Mouse (Mus musculus) embryonic facial prominence, embryonic 13.5 days (tissue): Measurements from ENCODE around the gene Tlr12. TPM values are rescaled to one million over a fixed set of nuclear protein-coding genes. Genes with fewer than 3 reads are reported as not detected.

Experiments used
- ATAC-seq: fragments of 200-750 bp; cut with Nextera tagmentation; 2 replicates; pipeline ENCODE4 v1.8.0; 2017; ENCODE audit warnings: low read depth; ENCODE audit not compliant: insufficient number of reproducible peaks, insufficient read depth, low FRiP score, low TSS enrichment
- H3K27ac ChIP-seq: fragments of 300-500 bp; sonication (generic); 2 replicates; pipeline ENCODE4 v1.5.1; 2015; ENCODE audit warnings: moderate library complexity, mild to moderate bottlenecking, inconsistent platforms
- H3K27me3 ChIP-seq: fragments of 300-500 bp; sonication (generic); 2 replicates; pipeline ENCODE4 v1.6.1; 2015; ENCODE audit warnings: mild to moderate bottlenecking, inconsistent platforms
- H3K36me3 ChIP-seq: fragments of 300-500 bp; sonication (generic); 2 replicates; pipeline ENCODE4 v1.6.1; 2015; ENCODE audit warnings: mild to moderate bottlenecking, inconsistent platforms
- H3K4me1 ChIP-seq: fragments of 300-500 bp; sonication (generic); 2 replicates; pipeline ENCODE4 v1.6.1; 2015; ENCODE audit warnings: inconsistent platforms
- H3K4me2 ChIP-seq: fragments of 300-500 bp; sonication (generic); 2 replicates; pipeline ENCODE4 v1.6.1; 2015; ENCODE audit warnings: moderate library complexity, mild to moderate bottlenecking, inconsistent platforms
- H3K4me3 ChIP-seq: fragments of 300-500 bp; sonication (generic); 2 replicates; pipeline ENCODE4 v1.5.1; 2015; ENCODE audit warnings: mild to moderate bottlenecking, inconsistent platforms
- H3K9ac ChIP-seq: fragments of 300-500 bp; sonication (generic); 2 replicates; pipeline ENCODE4 v1.6.1; 2015; ENCODE audit warnings: mild to moderate bottlenecking, inconsistent platforms
- H3K9me3 ChIP-seq: fragments of 300-500 bp; sonication (generic); 2 replicates; pipeline ENCODE4 v1.6.1; 2016; ENCODE audit warnings: inconsistent platforms
- WGBS: fragments of 180-500 bp; shearing (Covaris S2); methylation state at CpG from one replicate; pipeline ENCODE4 v1.1.7; 2015; ENCODE audit warnings: mixed read lengths; 5-methylcytosine and 5-hydroxymethylcytosine counted together
- polyA plus RNA-seq: library from polyadenylated mRNA; unstranded; fragments of >200 nt; fragmentation: Nextera tagmentation; extraction: Ambion mirVana; gene quantifications from 2 replicates; pipeline ENCODE4 v1.2.1, GENCODE M21; 2015

Gene Tlr12
- polyA plus RNA-seq, 1 experiment from 2014 or later, result 1.5 TPM

DNA sequence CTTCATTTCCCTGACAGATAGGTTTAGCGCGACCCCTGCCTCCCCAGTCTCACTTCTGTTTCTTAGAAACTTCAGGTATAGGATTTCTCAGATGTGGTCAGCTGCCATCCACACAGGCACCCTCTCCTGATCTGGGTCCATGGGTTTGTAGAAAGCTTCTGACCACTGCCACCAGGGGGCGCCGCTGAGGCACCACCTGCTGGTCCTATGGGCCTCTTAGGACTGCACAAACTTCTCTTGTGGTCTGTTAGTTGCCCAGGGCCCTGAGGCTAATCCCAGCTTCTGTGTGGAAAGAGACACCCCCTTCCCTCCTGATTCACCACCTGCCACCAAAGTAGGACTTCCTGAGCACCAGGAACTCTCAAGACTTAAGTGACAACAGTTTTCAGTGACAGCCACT is 39.2 kb downstream of the Tlr12 start:
- 57% methylated on average over 4 of the region's 4 CpGs for WGBS
- ATAC-seq, result no peak
- H3K36me3 ChIP-seq, result peaks cover 69% of the 10 kb centered on the region

DNA sequence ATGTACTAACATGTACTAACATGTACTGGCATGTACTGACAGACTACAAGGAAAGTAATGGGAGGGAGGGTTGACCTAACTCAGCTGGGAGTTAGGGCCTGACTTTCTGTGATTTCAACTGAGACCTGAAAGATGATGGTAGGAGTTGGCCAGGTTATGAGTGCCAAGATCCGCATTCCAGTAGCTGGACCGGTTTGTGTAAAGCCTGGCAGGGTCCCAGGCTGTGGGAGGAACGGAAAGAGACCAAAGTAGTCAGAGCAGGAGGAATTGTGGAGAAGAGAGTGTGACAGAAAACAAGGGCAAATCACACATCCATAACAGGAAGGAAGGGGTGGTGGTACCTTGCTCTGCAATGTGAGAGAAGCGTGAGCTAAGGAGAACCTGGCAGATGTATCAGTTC is 42.6 kb downstream of the Tlr12 start:
- Histone ChIP-seq H3K27me3 (no peaks in the 10 kb centered on the region), H3K9me3 (peaks cover 4% of the 10 kb centered on the region; the same call in 1 of the 2 replicates), H3K36me3 (peaks cover 35% of the 10 kb centered on the region), H3K4me2 (no peak overlapping the region), H3K9ac (no peak overlapping the region), H3K27ac (no peak overlapping the region), H3K4me3 (no peak overlapping the region), H3K4me1 (no peaks in the 10 kb centered on the region)
- WGBS, result 85% methylated on average over 4 of the region's 4 CpGs
- no peak for ATAC-seq

More for the DNA sequence above, 39.2 kb downstream of the Tlr12 start:
- Histone ChIP-seq H3K4me3 (no peak overlapping the region), H3K4me2 (no peak overlapping the region), H3K9me3 (peaks cover 36% of the 10 kb centered on the region), H3K27ac (no peak overlapping the region), H3K27me3 (no peaks in the 10 kb centered on the region), H3K4me1 (no peaks in the 10 kb centered on the region), H3K9ac (no peak overlapping the region)

Other genes starting within 250 kb of the Tlr12 start
- gene Zscan20, start 8.5 kb downstream of the Tlr12 start, polyA plus RNA-seq, result 6.6 and 7.4 TPM in 2 replicates
- 17.8 and 27.5 TPM in 2 replicates for gene Phc2, start 36.1 kb upstream of the Tlr12 start, polyA plus RNA-seq
- gene A3galt2, start 136.7 kb upstream of the Tlr12 start, polyA plus RNA-seq, result 0.29 and 0.38 TPM in 2 replicates
- gene Zfp362, start 187.4 kb upstream of the Tlr12 start, polyA plus RNA-seq, result 50.2 and 51.7 TPM in 2 replicates